Mouse (Mus musculus) gastrocnemius, postnatal 4 days (tissue): ENCODE data around the gene Capn2. TPM values are rescaled to one million over a fixed set of nuclear protein-coding genes. Genes with fewer than 3 reads are reported as not detected.
A peak's percentile ranks its signal among the peaks of the same experiment; 100 is the strongest.

Source experiments
- DNase-seq, 2 experiments: peaks; one replicate each; pipeline ENCODE4 v3.0.0; 2021 to 2022; ENCODE audit warnings: low spot score in 2 of 2, mixed read lengths in 2 of 2
- long read RNA-seq, 2 experiments: library from polyadenylated mRNA; stranded (forward); transcript quantifications; one replicate each; pipeline ENCODE4 v2.0.0; 2021
- total RNA-seq, 2 experiments: library from RNA; stranded (reverse); gene quantifications; 2 replicates each; pipeline ENCODE4 v1.2.3; 2021

The Capn2 gene
- 100 to 1,000 TPM; 103 to 106 TPM for total RNA-seq
- long read RNA-seq, experiment 1, partial matches to known transcripts = 12 of 201 reads
- long read RNA-seq, experiment 1, other reads (novel, unspliced or antisense) = 189 of 201 reads
- long read RNA-seq, experiment 2, partial matches to known transcripts = 19 of 252 reads
- long read RNA-seq, experiment 2, other reads (novel, unspliced or antisense) = 233 of 252 reads

- DNase-seq = peak; percentile 75 to 87
Observed at GRCm38 (mm10) chr1:182516758-182517676, at the start of gene Capn2. Gene Capn2, minus strand, starts transcription at chr1:182517608.

DNA sequence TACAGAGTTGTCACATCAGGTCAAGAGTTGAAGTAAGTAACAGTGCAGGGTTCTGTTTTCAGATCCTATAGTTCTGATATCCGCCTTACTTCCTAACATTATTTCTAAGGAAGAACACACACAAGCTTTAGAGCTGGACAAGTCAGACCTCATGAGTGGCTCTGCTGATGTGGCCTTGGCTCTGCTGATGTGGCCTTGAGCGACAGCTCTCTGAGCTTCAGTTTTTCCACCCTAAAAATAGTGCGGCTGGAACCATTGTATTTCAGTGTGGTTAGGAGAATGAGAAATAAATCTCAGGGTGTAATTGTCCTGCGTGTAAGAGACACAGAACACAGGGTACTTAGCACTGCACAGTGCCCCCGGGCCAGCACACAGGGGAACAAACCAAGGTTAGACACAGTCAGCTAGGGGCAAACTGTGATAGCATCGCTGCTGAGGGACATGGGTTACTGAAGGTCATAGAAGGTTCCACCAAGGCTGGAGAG is 48.0 kb upstream of the Capn2 start:
- no peak for DNase-seq

- DNase-seq = no peak
Observed at GRCm38 (mm10) chr1:182564408-182565120, 47.2 kb upstream of the Capn2 start, which contains the start of gene Capn8. Gene Capn8, plus strand, starts transcription at chr1:182565007.

GRCm38 (mm10) chr1:182562576-182563370 is 45.4 kb upstream of the Capn2 start:
- no peak for DNase-seq

GRCm38 (mm10) chr1:182561945-182562514 is 44.6 kb upstream of the Capn2 start:
- DNase-seq = no peak

DNA sequence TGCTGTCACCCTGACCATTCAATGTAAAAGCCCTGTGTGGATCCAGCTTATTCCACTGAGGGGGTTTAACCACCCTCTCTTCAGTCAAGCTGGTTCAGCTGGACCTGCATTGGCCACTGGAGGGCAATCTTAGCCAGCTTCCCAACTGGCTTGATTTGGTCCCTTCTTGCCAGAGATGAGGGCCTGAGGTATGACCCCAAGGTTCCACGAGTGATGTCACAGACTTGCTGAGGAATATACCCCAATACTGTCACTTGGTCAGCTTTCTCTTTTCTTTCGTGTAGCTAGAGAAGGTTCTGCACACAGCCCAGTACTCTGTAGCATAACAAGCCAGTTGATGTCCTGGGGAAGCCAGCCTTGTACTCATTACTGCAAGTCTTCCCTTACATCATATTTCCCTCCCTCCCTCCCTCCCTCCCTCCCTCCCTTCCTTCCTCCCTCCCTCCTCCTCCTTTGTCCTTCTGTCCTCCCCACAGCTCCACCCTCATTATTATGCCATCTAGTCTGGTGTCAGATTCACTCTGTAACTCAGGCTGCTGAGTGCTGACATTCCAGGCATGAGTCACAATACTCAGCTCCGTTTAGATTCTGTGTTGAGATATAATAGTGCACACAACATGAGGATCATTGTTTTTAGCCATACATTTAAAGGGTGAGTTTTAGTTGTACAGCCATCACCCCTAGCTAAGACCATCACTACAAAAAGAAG is 43.1 kb upstream of the Capn2 start:
- DNase-seq = no peak

DNA sequence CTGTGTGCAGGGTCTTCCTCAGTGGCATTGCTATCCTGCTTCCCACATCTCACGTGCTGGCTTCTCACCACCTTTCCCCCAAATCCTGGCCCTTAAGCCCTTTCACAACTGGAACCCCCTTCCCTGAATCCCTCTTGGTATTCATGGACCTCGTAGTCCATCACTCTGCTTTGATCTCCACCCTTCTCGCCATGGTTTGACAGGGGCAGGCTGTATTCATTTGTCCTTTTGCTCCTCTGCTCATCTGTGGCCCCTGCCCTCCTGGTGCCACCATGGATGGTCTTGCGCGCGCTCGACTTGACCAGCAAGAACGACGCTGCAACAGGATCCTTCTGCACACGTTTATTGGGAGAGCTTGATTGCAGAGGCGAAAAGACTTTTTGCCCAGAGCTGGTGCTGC is 42.1 kb upstream of the Capn2 start:
- no peak for DNase-seq

DNA sequence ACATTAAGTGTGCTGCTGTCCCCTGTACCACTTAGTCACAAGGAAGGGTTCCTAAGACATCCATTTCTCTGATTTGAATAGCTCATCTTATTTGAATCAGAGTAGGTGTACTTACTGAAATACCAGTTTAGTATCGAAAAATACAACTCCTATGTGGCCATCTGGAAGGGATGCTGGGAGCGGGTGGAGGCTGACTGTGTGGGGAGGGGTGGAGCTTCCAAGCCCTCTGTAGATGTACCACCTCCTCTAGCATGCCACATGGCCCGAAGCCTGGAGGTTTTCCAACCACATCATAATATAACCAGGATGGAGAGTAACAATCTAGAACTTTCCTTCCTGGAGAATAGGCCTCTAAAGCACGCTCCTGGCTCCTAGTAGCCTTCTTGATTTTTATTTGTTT is 40.9 kb upstream of the Capn2 start:
- no peak for DNase-seq

- DNase-seq = peak in 1 of 2 experiments; percentile 32
Observed at GRCm38 (mm10) chr1:182553649-182554375, 36.4 kb upstream of the Capn2 start.

DNA sequence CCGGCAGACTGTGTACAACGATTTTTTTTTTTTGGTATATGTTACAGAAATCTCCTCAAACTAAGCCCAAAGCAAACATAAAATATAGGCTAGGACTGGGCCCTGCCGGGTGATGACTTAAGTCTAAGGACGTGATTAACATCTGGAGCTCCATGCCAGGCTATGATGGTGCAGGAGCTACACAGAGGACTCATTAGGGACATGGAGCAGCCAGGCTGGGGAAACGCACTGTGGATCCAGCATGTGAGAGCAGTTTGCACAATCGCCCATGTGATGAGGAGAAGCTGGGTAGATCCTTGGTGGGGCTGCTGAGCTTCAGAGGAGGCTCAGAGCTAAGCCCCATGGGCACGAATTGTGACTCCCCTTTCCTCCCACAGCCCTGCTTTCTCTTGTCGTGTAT is 33.4 kb upstream of the Capn2 start:
- DNase-seq = no peak

GRCm38 (mm10) chr1:182543906-182544305 is 26.5 kb upstream of the Capn2 start:
- DNase-seq = no peak

DNA sequence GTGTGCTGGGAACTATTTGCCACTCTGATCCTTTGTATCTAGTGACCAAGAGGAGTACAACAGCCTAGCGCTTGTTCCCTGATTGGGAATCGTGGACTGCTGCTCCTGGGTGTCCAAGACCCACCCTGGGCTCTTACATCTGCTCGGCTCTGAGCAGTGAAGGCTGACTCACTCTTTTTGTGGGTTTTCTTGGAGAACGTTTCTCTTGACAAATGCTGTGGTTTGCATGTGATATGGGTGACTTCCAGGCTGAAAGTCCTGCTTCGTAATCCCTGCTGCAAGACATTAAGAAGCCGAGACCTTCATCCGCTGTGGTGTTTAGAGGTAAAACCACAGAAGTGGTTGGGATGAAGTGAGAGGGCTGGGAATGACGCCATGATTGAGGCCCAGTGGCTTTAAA is 25.7 kb upstream of the Capn2 start:
- DNase-seq = no peak

- DNase-seq = no peak
Observed at GRCm38 (mm10) chr1:182542110-182542509, 24.7 kb upstream of the Capn2 start.

DNA sequence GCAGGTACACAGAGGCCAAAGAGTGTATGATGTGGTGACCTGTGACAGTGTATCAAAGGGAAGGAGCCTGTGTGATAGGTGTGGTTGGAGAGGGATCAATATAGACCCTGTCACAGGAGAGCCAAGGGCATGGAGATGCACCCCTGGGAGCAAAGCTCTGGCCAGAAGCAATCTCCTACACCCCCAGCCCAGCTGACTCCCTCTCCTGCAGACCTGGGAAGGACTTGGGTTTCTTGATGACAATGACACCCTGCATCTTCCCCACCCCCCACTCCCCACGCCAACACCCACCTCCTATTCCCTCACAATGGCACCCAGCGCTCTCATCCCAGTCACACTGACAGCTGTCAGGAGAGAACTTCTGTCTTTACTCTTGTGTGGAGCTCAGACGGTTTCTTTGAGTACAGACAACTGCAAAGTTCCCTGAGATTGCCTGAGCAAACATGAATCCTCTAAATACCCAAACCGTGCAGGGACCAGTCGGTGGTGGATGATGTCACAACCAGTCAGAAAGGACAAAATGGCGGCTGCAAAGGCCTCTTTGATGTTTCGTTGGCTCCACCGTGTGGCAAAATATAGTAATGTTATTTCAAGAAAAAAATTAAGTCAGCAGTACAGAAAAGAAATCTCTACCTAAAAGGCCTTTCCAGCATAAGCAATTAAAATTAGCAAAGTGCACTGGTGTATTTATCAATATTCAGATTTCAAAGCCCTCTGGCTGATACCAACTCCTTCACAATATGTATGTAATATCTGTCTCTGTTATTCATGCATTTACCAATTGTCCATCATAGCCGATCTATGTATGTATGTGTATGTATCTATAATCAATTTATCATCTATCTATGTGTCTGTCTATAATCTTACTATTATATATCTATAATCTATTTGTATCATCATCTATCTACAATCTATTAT is 21.9 kb upstream of the Capn2 start:
- peak in 1 of 2 experiments; percentile 68 for DNase-seq

DNA sequence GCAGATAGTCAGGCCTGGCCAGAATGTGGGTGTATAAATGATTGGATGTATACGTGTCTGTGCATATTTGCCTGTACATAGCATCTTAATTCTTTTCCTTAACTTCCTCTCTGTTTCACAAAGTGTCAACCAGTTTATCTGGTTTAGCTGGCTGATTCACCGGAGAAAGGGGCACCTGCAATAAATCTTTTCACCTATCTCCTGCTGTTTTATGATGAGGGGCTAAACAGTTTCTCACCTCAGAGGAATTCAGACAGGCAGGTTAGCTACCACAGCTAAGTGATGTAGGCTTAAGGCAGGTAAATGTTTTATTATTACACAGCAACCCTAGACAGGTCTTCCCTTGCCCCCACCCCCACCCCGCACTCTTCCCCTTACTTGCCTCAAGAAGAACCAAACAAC is 17.7 kb upstream of the Capn2 start:
- no peak for DNase-seq

GRCm38 (mm10) chr1:182533583-182533982 is 16.2 kb upstream of the Capn2 start:
- DNase-seq = no peak

DNA sequence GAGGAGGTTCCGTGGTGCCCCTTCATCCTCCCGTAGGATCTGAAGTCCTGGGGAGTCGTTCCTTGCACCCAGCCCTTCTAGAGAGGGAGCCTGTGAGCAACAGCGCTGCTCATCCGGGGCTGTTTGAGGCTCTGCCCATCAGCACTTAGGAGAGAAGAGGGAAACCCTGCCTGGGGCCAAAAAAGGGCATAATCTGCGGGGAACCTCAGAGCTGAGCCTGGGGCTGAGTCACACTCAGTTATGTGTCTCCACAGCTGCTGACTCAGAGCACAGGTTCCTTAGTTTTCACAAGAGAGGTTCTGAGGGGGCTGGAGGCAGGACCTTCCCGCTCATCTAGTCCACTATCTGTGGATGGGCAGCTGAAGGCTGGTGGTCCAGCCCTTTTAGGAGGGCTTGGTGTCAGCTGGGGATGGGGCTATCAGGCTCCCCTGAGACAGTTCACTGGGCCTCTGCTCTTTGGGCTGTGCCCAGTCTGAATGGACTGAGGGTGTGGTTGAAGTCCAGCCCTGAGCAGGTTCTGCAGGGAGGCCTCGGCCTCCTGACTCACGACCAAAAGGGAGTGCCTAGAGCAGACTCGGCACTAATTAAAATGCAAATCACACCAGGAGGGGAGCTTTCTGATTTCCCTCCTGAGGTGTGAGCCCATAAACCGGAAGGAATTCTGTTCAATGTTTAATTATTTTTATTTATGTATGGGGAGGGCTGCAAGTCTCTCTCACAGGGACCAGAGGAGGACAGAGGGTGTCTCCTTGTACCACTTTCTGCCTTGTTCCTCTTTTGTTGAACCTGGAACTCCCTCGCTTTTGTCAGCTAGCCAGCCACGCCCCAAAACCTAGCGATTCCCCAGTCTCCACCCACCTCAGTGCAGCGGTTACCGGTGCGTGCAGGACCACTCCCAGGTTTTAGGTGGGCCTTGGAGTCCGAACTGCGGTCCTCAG is 10.8 kb upstream of the Capn2 start:
- no peak for DNase-seq
